In the genomic region with DNA sequence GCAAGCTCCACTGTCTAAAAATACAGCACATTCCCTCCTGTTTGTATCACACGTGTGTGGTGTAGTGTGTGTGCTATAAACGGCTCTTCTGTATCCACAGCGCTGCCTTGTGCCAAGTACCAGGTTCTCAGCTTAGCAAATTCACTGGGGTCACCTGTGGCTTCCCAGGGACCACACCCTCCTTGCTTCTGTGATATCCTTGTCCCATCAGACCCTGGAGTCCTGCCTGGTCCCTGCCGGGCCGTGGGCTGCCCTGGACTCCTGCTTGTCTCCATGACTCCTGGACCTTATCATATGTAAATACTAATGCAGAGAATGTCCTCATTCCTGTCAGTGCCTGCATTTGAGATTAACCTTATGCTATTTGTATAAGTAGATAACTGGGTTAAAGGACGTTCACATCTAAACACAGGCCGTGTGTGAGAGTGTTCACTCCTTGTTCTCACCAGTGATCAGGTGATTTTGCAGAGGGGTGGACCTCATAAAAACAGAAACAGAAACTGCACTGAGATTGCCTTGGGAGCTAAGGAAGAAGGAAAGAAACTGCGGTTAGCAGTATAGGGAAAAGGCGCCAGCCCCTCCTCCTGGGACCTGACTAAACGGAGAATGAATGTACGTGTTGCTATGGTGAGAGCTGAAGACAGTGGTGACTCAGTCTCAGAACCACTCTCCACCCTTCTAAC, we compare ENCODE assay signal across 17 mouse cellular contexts. TPM values are rescaled to one million over a fixed set of nuclear protein-coding genes. Genes with fewer than 3 reads are reported as not detected.
DNase-seq lines count a peak whose midpoint lies in the region; ATAC-seq and TF ChIP-seq lines count a peak whose summit lies in the region.
"Not testable (repeated sequence)": the region's sequence is repeated elsewhere in the genome, so short reads cannot be mapped to it uniquely, and the experiment has no call there.
"Had no signal": no experiment of that assay in that cellular context is flagged by ENCODE, and none has a peak within 500 bp of the region (broad histone marks: within the 10 kb centered on the region; RNA-seq: fewer than 3 reads in every experiment).

No protein-coding gene starts in this region.

- peak; percentile 33; the same call in 1 of the 2 replicates for ATAC-seq in embryonic facial prominence, embryonic 14.5 days (ENCODE audit: low read depth)
- peak; percentile 44; the same call in 1 of the 2 replicates for ATAC-seq in limb, embryonic 14.5 days (ENCODE audit: low FRiP score, low read depth)
- ATAC-seq in lung, embryonic 16.5 days (ENCODE audit: low read depth): peak; percentile 57

- DNase-seq in NIH3T3 (ENCODE audit: low read depth): peak; percentile 97
- DNase-seq in embryonic facial prominence, embryonic 14.5 days (ENCODE audit: low spot score): peak; percentile 36
- peak; percentile 20 for DNase-seq in heart, adult 8-10 months (ENCODE audit: low spot score)
- peak; percentile 57 for DNase-seq in heart, postnatal 4 days
- peak; percentile 41 for DNase-seq in limb, embryonic 14.5 days (ENCODE audit: low spot score)
- peak; percentile 14 for DNase-seq in skeletal muscle tissue, adult 2 months (ENCODE audit: low read depth, low spot score)
- peak; percentile 51 to 53 for DNase-seq in urinary bladder, postnatal 36 days (ENCODE audit: low spot score in 2 of 2)

- H3K4me1 ChIP-seq in embryonic facial prominence, embryonic 14.5 days (ENCODE audit: control insufficient read depth, insufficient read depth, low read length); limb, embryonic 14.5 days (ENCODE audit: control insufficient read depth, insufficient read depth, low read length); lung, embryonic 16.5 days (replicated peaks; ENCODE audit: control insufficient read depth, insufficient read depth, low read length): not testable (repeated sequence)

- H3K9me3 ChIP-seq in embryonic facial prominence, embryonic 14.5 days (ENCODE audit: control insufficient read depth, low read length); limb, embryonic 14.5 days (ENCODE audit: control insufficient read depth, low read length); lung, embryonic 16.5 days (ENCODE audit: control insufficient read depth, low read length): not testable (repeated sequence)

- H3K27ac ChIP-seq in embryonic facial prominence, embryonic 14.5 days (replicated peaks; ENCODE audit: low read depth, low read length); limb, embryonic 14.5 days (replicated peaks; ENCODE audit: low read depth, low read length); lung, embryonic 16.5 days (ENCODE audit: low read length): not testable (repeated sequence)

- not testable (repeated sequence) for TF ChIP-seq POLR2A in limb, embryonic 14.5 days (IDR thresholded peaks at IDR 0.05; ENCODE audit: borderline replicate concordance, extremely low read depth, insufficient read depth, insufficient read length)

- H3K36me3 ChIP-seq in embryonic facial prominence, embryonic 14.5 days (ENCODE audit: control insufficient read depth, insufficient read depth, low read length); limb, embryonic 14.5 days (ENCODE audit: control insufficient read depth, insufficient read depth, low read length); lung, embryonic 16.5 days (ENCODE audit: control insufficient read depth, insufficient read depth, low read length): not testable (repeated sequence)

- WGBS in embryonic facial prominence, embryonic 14.5 days: 73% methylated on average over 11 of the region's 11 CpGs
- WGBS in limb, embryonic 14.5 days: 61% methylated on average over 11 of the region's 11 CpGs
- 28% methylated on average over 11 of the region's 11 CpGs for WGBS in lung, embryonic 16.5 days

- H3K27me3 ChIP-seq in embryonic facial prominence, embryonic 14.5 days (replicated peaks; ENCODE audit: control insufficient read depth, insufficient read depth, low read length); limb, embryonic 14.5 days (ENCODE audit: control insufficient read depth, insufficient read depth, low read length); lung, embryonic 16.5 days (ENCODE audit: control insufficient read depth, insufficient read depth, low read depth, low read length): not testable (repeated sequence)

- not testable (repeated sequence) for H3K4me3 ChIP-seq in embryonic facial prominence, embryonic 14.5 days (ENCODE audit: low read depth, low read length); limb, embryonic 14.5 days (replicated peaks; ENCODE audit: low read length); lung, embryonic 16.5 days (ENCODE audit: low read length)

- not testable (repeated sequence) for H3K9ac ChIP-seq in embryonic facial prominence, embryonic 14.5 days (ENCODE audit: low read depth, low read length); limb, embryonic 14.5 days (ENCODE audit: low read depth, low read length, severe bottlenecking); lung, embryonic 16.5 days (ENCODE audit: low read length)

- H3K4me2 ChIP-seq in embryonic facial prominence, embryonic 14.5 days (ENCODE audit: low read depth, low read length); limb, embryonic 14.5 days (replicated peaks; ENCODE audit: low read depth, low read length, severe bottlenecking); lung, embryonic 16.5 days (ENCODE audit: low read depth, low read length): not testable (repeated sequence)

RNA-seq across cellular contexts. Expression of a gene that starts 1.3 kb away (rescaled TPM):
- 0.43 TPM in 1 of 2 replicates, not detected in the other for polyA plus RNA-seq in embryonic facial prominence, embryonic 14.5 days (2014; fragmentation: Nextera tagmentation; extraction: Ambion mirVana)
- total RNA-seq in heart, adult 8-10 months (2022): under 1 TPM in 2 of 4 experiments, not detected in 2; 0.09 to 0.19 TPM
- under 1 TPM in 1 of 2 experiments, not detected in 1; 0.12 TPM for total RNA-seq in heart, postnatal 4 days (2021)
- polyA plus RNA-seq in limb, embryonic 14.5 days (2012; rRNA removed): 0.45 and 0.50 TPM in 2 replicates
- polyA plus RNA-seq in limb, embryonic 14.5 days (2014; fragmentation: Nextera tagmentation; extraction: Ambion mirVana): 0.22 and 0.23 TPM in 2 replicates
- polyA plus RNA-seq in lung, embryonic 16.5 days (2015; fragmentation: Nextera tagmentation; extraction: Ambion mirVana): 0.10 and 0.11 TPM in 2 replicates
- total RNA-seq: forebrain, postnatal 0 days; heart, postnatal 25 days; layer of hippocampus, postnatal 25 days; midbrain, postnatal 0 days had no signal
- polyA plus RNA-seq: forebrain, postnatal 0 days; G1E; hindbrain, embryonic 16.5 days; limb, embryonic 10.5 days; midbrain, postnatal 0 days; neural tube, embryonic 12.5 days had no signal

RNA-seq across cellular contexts. Expression of a gene that starts 13.3 kb away (rescaled TPM):
- polyA plus RNA-seq in embryonic facial prominence, embryonic 14.5 days (2014; fragmentation: Nextera tagmentation; extraction: Ambion mirVana): 0.31 TPM in 1 of 2 replicates, not detected in the other
- total RNA-seq in heart, adult 8-10 months (2022): under 1 TPM in 1 of 4 experiments, not detected in 3; 0.19 TPM
- under 1 TPM; 0.21 to 0.23 TPM for total RNA-seq in heart, postnatal 4 days (2021)
- 0.06 and 0.35 TPM in 2 replicates for polyA plus RNA-seq in limb, embryonic 14.5 days (2012; rRNA removed)
- polyA plus RNA-seq in limb, embryonic 14.5 days (2014; fragmentation: Nextera tagmentation; extraction: Ambion mirVana): not detected in 2 replicates
- polyA plus RNA-seq in lung, embryonic 16.5 days (2015; fragmentation: Nextera tagmentation; extraction: Ambion mirVana): 0.10 and 0.13 TPM in 2 replicates
- total RNA-seq: layer of hippocampus, postnatal 25 days had no signal
- polyA plus RNA-seq: G1E; limb, embryonic 10.5 days had no signal

RNA-seq across cellular contexts. Expression of a gene that starts 49.7 kb away (rescaled TPM):
- not detected in 2 replicates for polyA plus RNA-seq in embryonic facial prominence, embryonic 14.5 days (2014; fragmentation: Nextera tagmentation; extraction: Ambion mirVana)
- under 1 TPM in 2 of 4 experiments, not detected in 2; 0.17 to 0.41 TPM for total RNA-seq in heart, adult 8-10 months (2022)
- not detected for total RNA-seq in heart, postnatal 4 days (2021)
- polyA plus RNA-seq in limb, embryonic 14.5 days (2012; rRNA removed): 0.06 TPM in 2 replicates
- polyA plus RNA-seq in limb, embryonic 14.5 days (2014; fragmentation: Nextera tagmentation; extraction: Ambion mirVana): not detected in 2 replicates
- not detected in 2 replicates for polyA plus RNA-seq in lung, embryonic 16.5 days (2015; fragmentation: Nextera tagmentation; extraction: Ambion mirVana)
- total RNA-seq: forebrain, postnatal 0 days; G1E; layer of hippocampus, postnatal 25 days; midbrain, postnatal 0 days had no signal
- polyA plus RNA-seq: G1E; hindbrain, embryonic 16.5 days; limb, embryonic 10.5 days; lung, embryonic 15.5 days; midbrain, postnatal 0 days; neural tube, embryonic 12.5 days had no signal

Comparison
In these comparisons a context has a peak if more than half of its experiments do, and no peak if none do; other contexts are left out.
1. DNase-seq: peak in every context shown above with its lines; median percentile 97 in NIH3T3; 57 in heart, postnatal 4 days; 52 in urinary bladder, postnatal 36 days; 41 in limb, embryonic 14.5 days; 36 in embryonic facial prominence, embryonic 14.5 days; 20 in heart, adult 8-10 months; 14 in skeletal muscle tissue, adult 2 months.